Mouse (Mus musculus): ENCODE measurements at regions not wholly inside any gene's neighbourhood (a gene's known extent, or its start where the extent isn't known, plus 50 kb on each side); places are given as distances from the start of the nearest gene placed in this dataset.
"Not testable (repeated sequence)": the region's sequence is repeated elsewhere in the genome, so short reads cannot be mapped to it uniquely, and the experiment has no call there.

- no peak for ATAC-seq (ENCODE audit: low read depth)
- 82% methylated on average over 5 of the region's 5 CpGs for WGBS
Observed at GRCm38 (mm10) chr14:8867641-8868040, 201.6 kb upstream of the 4930452B06Rik start.

DNA sequence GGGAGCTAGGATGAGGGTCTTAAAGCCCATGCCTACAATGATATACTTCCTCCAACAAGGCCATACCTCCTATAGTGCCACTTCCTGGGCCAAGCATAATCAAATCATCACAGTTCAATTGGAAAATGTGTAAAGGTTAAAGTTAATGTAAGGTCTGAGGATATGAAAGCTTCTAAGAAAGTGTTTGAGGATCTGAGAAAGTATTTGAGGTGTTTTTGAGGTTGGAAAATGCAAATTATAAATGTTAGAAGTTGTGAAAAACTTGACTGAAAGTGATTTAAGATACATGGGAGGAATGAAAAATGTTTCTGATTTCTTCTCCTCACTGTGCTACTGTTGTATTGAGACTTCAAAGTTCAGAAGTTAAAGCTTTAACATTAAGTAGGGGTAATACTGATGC, 185.5 kb upstream of the 4930452B06Rik start:
- Histone ChIP-seq H3K4me1 (replicated peaks; ENCODE audit: control insufficient read depth, insufficient read depth, low read length) (no peaks in the 10 kb centered on the region), H3K36me3 (ENCODE audit: control insufficient read depth, insufficient read depth, low read length) (no peaks in the 10 kb centered on the region), H3K9me3 (ENCODE audit: control insufficient read depth, low read length) (no peaks in the 10 kb centered on the region), H3K4me2 (ENCODE audit: low read depth, low read length) (no peak overlapping the region), H3K27me3 (ENCODE audit: control insufficient read depth, insufficient read depth, low read depth, low read length) (no peaks in the 10 kb centered on the region), H3K27ac (ENCODE audit: low read length) (no peak overlapping the region), H3K9ac (ENCODE audit: low read length) (no peak overlapping the region), H3K4me3 (ENCODE audit: low read length) (no peak overlapping the region)
- no peak for ATAC-seq (ENCODE audit: low read depth)

More at GRCm38 (mm10) chr14:8867641-8868040, 201.6 kb upstream of the 4930452B06Rik start:
- Histone ChIP-seq H3K27me3 (ENCODE audit: control insufficient read depth, insufficient read depth, low read depth, low read length) (no peaks in the 10 kb centered on the region), H3K36me3 (ENCODE audit: control insufficient read depth, insufficient read depth, low read length) (no peaks in the 10 kb centered on the region), H3K4me3 (ENCODE audit: low read length) (no peak overlapping the region), H3K27ac (ENCODE audit: low read length) (no peak overlapping the region), H3K4me2 (ENCODE audit: low read depth, low read length) (no peak overlapping the region), H3K9me3 (ENCODE audit: control insufficient read depth, low read length) (no peaks in the 10 kb centered on the region), H3K4me1 (replicated peaks; ENCODE audit: control insufficient read depth, insufficient read depth, low read length) (no peaks in the 10 kb centered on the region), H3K9ac (ENCODE audit: low read length) (no peak overlapping the region)

DNA sequence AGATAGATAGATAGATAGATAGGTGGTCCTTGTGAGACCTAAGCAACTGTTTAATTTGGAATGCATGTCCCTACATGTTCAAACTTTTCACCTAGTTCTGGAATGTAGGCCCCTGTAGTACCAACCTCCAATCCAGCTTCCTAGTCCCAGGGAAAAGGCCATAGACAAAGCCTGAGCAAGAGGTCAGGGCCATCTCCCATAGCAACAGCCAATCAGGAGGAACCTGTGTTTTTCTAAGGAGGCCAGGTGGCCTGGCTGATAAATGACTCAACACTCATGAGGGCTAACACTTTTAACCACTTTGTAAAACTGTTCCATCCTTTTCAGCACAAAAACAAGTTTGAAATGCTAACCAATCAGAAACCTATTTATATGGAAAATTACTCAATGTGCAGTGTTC, 184.2 kb upstream of the 4930452B06Rik start:
- Histone ChIP-seq H3K27me3 (ENCODE audit: control insufficient read depth, insufficient read depth, low read depth, low read length) (no peaks in the 10 kb centered on the region), H3K9me3 (ENCODE audit: control insufficient read depth, low read length) (no peaks in the 10 kb centered on the region), H3K27ac (ENCODE audit: low read length) (no peak overlapping the region), H3K4me3 (ENCODE audit: low read length) (no peak overlapping the region), H3K4me2 (ENCODE audit: low read depth, low read length) (no peak overlapping the region), H3K36me3 (ENCODE audit: control insufficient read depth, insufficient read depth, low read length) (no peaks in the 10 kb centered on the region), H3K4me1 (replicated peaks; ENCODE audit: control insufficient read depth, insufficient read depth, low read length) (no peaks in the 10 kb centered on the region), H3K9ac (ENCODE audit: low read length) (no peak overlapping the region)
- ATAC-seq (ENCODE audit: low read depth): no peak

DNA sequence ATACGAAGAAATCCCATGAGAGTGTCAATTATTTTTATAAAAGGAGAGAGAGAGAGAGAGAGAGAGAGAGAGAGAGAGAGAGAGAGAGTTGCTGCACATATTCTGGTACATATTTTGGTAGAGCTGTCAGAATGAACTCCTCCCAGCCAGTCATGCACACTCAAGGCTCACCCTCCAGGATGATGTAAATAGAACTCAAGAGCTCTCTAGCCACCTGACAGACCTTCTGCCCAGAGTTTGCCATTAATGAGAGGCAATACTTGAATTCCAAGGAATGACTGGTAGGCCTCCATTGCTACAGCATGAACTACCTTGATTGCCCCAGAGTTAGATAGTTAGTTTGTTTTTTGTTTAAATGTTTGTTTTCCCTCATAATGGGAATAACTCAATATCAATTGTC, 167.5 kb upstream of the 4930452B06Rik start:
- no peaks in the 10 kb centered on the region for H3K27me3 ChIP-seq (ENCODE audit: control insufficient read depth, insufficient read depth, low read depth, low read length)
- no peaks in the 10 kb centered on the region for H3K36me3 ChIP-seq (ENCODE audit: control insufficient read depth, insufficient read depth, low read length)
- H3K4me1 ChIP-seq (replicated peaks; ENCODE audit: control insufficient read depth, insufficient read depth, low read length): no peaks in the 10 kb centered on the region
- no peak overlapping the region for H3K4me2 ChIP-seq (ENCODE audit: low read depth, low read length)
- no peaks in the 10 kb centered on the region for H3K9me3 ChIP-seq (ENCODE audit: control insufficient read depth, low read length)
- H3K9ac ChIP-seq (ENCODE audit: low read length): no peak overlapping the region
- H3K4me3 ChIP-seq (ENCODE audit: low read length): no peak overlapping the region
- no peak overlapping the region for H3K27ac ChIP-seq (ENCODE audit: low read length)
- peak; percentile 82 for ATAC-seq (ENCODE audit: low read depth)
- 42% methylated on average over 1 of the region's 1 CpGs for WGBS

DNA sequence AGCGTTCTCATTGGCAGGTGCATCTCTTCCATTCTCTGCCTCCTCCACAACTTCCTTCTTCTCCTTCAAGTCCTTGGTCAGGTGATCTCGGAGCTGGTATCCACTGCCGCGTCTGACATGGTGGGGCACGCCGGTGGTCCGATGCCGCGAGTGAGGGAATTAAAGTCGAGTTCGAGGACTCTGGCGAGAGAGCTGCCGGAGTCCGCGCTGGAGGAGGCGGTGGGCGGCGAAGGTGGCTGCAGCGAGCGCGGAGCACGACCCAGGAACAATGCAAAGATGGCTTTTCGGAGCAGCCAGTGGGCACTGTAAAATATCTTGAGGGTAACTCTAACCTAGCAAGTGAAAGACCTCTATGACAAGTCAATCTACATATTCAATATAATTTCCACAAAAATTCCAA, 134.2 kb upstream of the 4930452B06Rik start:
- H3K27ac ChIP-seq (ENCODE audit: low read length); H3K9ac ChIP-seq (ENCODE audit: low read length); H3K4me2 ChIP-seq (ENCODE audit: low read depth, low read length); H3K4me1 ChIP-seq (replicated peaks; ENCODE audit: control insufficient read depth, insufficient read depth, low read length); ATAC-seq (ENCODE audit: low read depth); H3K27me3 ChIP-seq (ENCODE audit: control insufficient read depth, insufficient read depth, low read depth, low read length); H3K4me3 ChIP-seq (ENCODE audit: low read length); H3K36me3 ChIP-seq (ENCODE audit: control insufficient read depth, insufficient read depth, low read length); H3K9me3 ChIP-seq (ENCODE audit: control insufficient read depth, low read length): not testable (repeated sequence)
- 66% methylated on average over 23 of the region's 23 CpGs for WGBS

DNA sequence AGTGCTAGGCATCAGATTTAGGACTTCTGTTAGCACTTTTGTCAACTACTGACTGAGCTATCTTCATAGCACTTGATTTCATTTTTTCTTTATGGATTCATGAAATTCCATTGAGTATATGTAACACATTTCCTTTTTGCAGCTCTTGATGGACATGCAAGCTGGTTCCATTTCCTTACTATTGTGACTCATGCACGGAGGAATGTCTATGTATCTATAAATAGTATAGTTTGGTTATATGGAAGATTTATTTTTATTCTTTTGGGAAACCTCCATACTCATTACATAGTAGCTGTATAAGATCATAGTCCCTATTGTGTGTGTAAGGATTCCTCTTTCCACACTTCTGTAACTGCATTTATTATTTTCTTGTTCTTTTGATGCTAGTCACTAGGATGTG, 123.3 kb upstream of the 4930452B06Rik start:
- H3K27ac ChIP-seq (ENCODE audit: low read length): no peak overlapping the region
- no peaks in the 10 kb centered on the region for H3K27me3 ChIP-seq (ENCODE audit: control insufficient read depth, insufficient read depth, low read depth, low read length)
- peak; percentile 38 for ATAC-seq (ENCODE audit: low read depth)
- no peak overlapping the region for H3K9ac ChIP-seq (ENCODE audit: low read length)
- H3K9me3 ChIP-seq (ENCODE audit: control insufficient read depth, low read length): no peaks in the 10 kb centered on the region
- no peak overlapping the region for H3K4me2 ChIP-seq (ENCODE audit: low read depth, low read length)
- no peak overlapping the region for H3K4me3 ChIP-seq (ENCODE audit: low read length)
- no peaks in the 10 kb centered on the region for H3K4me1 ChIP-seq (replicated peaks; ENCODE audit: control insufficient read depth, insufficient read depth, low read length)
- H3K36me3 ChIP-seq (ENCODE audit: control insufficient read depth, insufficient read depth, low read length): no peaks in the 10 kb centered on the region
- 41% methylated on average over 1 of the region's 1 CpGs for WGBS

- no peak for ATAC-seq (ENCODE audit: low read depth)
- Histone ChIP-seq H3K9ac (ENCODE audit: low read length) (no peak overlapping the region), H3K27me3 (ENCODE audit: control insufficient read depth, insufficient read depth, low read depth, low read length) (no peaks in the 10 kb centered on the region), H3K27ac (ENCODE audit: low read length) (no peak overlapping the region), H3K4me2 (ENCODE audit: low read depth, low read length) (no peak overlapping the region), H3K4me3 (ENCODE audit: low read length) (no peak overlapping the region), H3K36me3 (ENCODE audit: control insufficient read depth, insufficient read depth, low read length) (no peaks in the 10 kb centered on the region), H3K4me1 (replicated peaks; ENCODE audit: control insufficient read depth, insufficient read depth, low read length) (no peaks in the 10 kb centered on the region), H3K9me3 (ENCODE audit: control insufficient read depth, low read length) (no peaks in the 10 kb centered on the region)
- WGBS: 65% methylated on average over 2 of the region's 2 CpGs
Observed at GRCm38 (mm10) chr14:8760541-8760940, 94.5 kb upstream of the 4930452B06Rik start.

DNA sequence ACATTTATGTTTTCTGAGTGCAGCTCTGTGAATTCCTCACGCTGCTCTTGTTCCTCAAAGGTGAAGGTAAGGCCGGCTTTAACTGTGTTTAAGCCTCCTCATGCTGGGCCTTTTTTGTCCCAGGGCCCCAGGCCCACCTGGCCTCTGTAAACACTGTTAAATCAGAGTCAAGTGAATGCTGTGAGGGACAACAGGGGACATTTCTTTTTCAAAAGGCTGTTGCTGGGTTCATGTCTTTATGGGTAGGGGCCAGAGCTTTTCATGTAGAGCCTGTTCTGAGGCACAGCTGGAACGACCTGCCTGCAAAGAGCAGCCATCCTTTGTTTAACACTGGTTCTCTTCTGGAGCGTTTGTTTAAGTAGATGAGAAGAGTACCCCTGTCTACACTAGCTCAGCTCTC, 70.8 kb upstream of the 4930452B06Rik start:
- WGBS: 14% methylated on average over 4 of the region's 4 CpGs
- no peak overlapping the region for H3K4me2 ChIP-seq (ENCODE audit: low read depth, low read length)

GRCm38 (mm10) chr14:8733261-8733660, 67.2 kb upstream of the 4930452B06Rik start:
- Histone ChIP-seq H3K4me2 (ENCODE audit: low read depth, low read length) (no peak overlapping the region), H3K4me1 (replicated peaks; ENCODE audit: control insufficient read depth, insufficient read depth, low read length) (no peaks in the 10 kb centered on the region), H3K4me3 (ENCODE audit: low read length) (no peak overlapping the region), H3K27me3 (ENCODE audit: control insufficient read depth, insufficient read depth, low read depth, low read length) (no peaks in the 10 kb centered on the region), H3K27ac (ENCODE audit: low read length) (no peak overlapping the region), H3K9me3 (ENCODE audit: control insufficient read depth, low read length) (no peaks in the 10 kb centered on the region), H3K9ac (ENCODE audit: low read length) (no peak overlapping the region), H3K36me3 (ENCODE audit: control insufficient read depth, insufficient read depth, low read length) (no peaks in the 10 kb centered on the region)
- no peak for ATAC-seq (ENCODE audit: low read depth)
- WGBS: 70% methylated on average over 2 of the region's 2 CpGs

More for the DNA sequence above, 70.8 kb upstream of the 4930452B06Rik start:
- Histone ChIP-seq H3K27ac (ENCODE audit: low read length) (no peak overlapping the region), H3K36me3 (ENCODE audit: control insufficient read depth, insufficient read depth, low read length) (no peaks in the 10 kb centered on the region), H3K27me3 (ENCODE audit: control insufficient read depth, insufficient read depth, low read depth, low read length) (no peaks in the 10 kb centered on the region), H3K4me3 (ENCODE audit: low read length) (no peak overlapping the region), H3K4me1 (replicated peaks; ENCODE audit: control insufficient read depth, insufficient read depth, low read length) (no peaks in the 10 kb centered on the region), H3K9me3 (ENCODE audit: control insufficient read depth, low read length) (no peaks in the 10 kb centered on the region), H3K9ac (ENCODE audit: low read length) (no peak overlapping the region)
- ATAC-seq (ENCODE audit: low read depth): no peak

DNA sequence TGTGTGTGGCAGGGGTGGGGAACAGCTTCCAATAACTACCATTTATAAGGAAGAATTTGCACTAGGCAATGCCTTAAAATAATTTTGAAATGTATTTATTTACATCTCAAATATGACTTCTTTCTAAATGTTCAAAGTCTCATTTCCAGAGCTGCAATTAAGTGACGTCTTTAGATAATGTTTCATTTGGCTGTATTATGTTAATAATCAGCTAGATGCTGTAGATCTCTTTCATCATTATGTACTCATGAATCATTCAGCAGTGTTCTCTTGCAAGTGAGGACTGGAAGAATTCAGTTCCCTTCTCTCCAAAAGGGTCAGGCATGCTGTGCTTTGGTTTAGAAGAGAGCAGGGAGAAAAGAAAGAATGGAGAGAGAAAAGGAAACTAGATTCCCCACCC, 61.3 kb upstream of the 4930452B06Rik start:
- no peak for ATAC-seq (ENCODE audit: low read depth)
- no peaks in the 10 kb centered on the region for H3K36me3 ChIP-seq (ENCODE audit: control insufficient read depth, insufficient read depth, low read length)
- no peaks in the 10 kb centered on the region for H3K9me3 ChIP-seq (ENCODE audit: control insufficient read depth, low read length)
- no peak overlapping the region for H3K9ac ChIP-seq (ENCODE audit: low read length)
- H3K4me2 ChIP-seq (ENCODE audit: low read depth, low read length): no peak overlapping the region
- WGBS: 72% methylated on average over 1 of the region's 1 CpGs
- no peak overlapping the region for H3K27ac ChIP-seq (ENCODE audit: low read length)
- no peak overlapping the region for H3K4me3 ChIP-seq (ENCODE audit: low read length)
- no peaks in the 10 kb centered on the region for H3K4me1 ChIP-seq (replicated peaks; ENCODE audit: control insufficient read depth, insufficient read depth, low read length)
- no peaks in the 10 kb centered on the region for H3K27me3 ChIP-seq (ENCODE audit: control insufficient read depth, insufficient read depth, low read depth, low read length)

Data from lung, embryonic 16.5 days (tissue).